Mouse (Mus musculus): ENCODE measurements around the gene C130050O18Rik. TPM values are rescaled to one million over a fixed set of nuclear protein-coding genes. Genes with fewer than 3 reads are reported as not detected.
A peak's percentile ranks its signal among the peaks of the same experiment; 100 is the strongest.
"Not testable (repeated sequence)": the region's sequence is repeated elsewhere in the genome, so short reads cannot be mapped to it uniquely, and the experiment has no call there.

C130050O18Rik gene
- total and polyA plus RNA-seq, 2 experiments from 2014 or later: 0.31 to 1.7 TPM

DNA sequence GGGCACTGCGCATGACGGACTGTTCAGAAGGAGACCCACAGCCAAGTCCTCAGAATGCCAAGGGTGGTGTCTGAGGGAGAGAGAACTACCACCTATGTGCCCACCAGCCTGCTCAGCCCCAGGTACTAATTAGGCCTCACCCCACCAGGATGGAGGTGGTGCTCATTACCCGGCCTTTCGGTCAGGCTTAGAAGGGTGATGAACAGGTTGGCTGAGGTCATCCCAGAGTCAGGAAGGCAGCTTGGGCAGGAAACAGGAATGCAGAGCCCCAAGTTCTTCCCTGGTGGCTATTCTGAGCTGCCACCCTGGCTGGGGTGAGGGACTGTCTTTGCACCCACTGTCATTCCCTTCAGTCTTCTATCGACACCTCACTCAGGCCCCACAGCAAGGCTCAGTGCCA lies 19.0 kb upstream of the C130050O18Rik start:
- 93% methylated on average over 5 of the region's 5 CpGs for WGBS

DNA sequence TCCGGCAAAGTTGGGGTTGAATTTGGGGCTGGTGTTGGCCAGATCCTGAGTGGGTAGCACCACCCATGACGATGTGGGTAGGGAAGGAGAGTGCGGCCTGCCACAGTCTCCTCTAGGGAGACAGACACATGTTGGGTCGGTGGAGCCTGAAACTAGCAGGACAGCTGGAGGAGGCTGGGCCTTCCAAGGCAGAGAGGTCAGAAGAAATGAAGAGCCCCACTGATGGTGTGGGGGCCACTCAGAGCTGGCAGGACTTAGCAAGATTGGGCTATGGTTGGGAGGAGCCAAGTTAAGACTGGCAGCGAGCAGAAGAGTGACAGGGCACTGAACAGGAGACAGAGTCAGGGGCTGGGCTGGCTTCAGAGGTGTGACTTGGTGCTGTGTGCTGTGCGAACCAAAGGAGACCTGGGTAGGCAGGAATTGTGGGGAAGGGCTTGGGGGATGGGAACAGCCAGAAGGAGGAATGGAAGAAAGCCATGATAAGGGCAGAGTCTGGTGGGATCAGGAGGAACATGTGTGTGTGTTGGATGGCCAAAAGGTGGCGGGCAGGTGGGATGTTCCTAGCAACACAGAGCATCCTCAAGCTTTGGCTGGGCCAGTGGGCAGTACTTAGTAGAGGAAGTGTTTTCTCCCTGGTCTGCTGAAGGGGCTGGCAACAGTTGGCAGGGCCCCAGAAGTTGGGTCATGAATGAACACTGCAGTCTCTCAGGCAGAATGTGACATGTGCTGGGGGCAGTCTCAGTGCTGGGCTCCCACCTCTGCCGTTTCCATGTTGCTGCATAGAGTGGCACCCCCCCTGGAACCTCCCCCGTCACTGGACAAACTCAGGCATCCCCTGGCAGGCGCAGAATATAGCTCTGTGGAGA lies 17.5 kb upstream of the C130050O18Rik start:
- TF ChIP-seq CTCF (IDR thresholded peaks at IDR 0.05; ENCODE audit: low read depth): no peak
- TF ChIP-seq EP300 (IDR thresholded peaks at IDR 0.05; ENCODE audit: low read depth): no peak
- no peak for DNase-seq (ENCODE audit: low spot score)
- peaks cover 79% of the 10 kb centered on the region for H3K4me1 ChIP-seq (ENCODE audit: control insufficient read depth, insufficient read depth)
- peaks cover 5% of the 10 kb centered on the region; the same call in 1 of the 2 replicates for H3K36me3 ChIP-seq (replicated peaks; ENCODE audit: control insufficient read depth, insufficient read depth, low read length)
- H3K9ac ChIP-seq (replicated peaks; ENCODE audit: low read depth, low read length): no peak overlapping the region; the same call in 1 of the 2 replicates
- peak overlapping the region; percentile 85 for H3K27ac ChIP-seq (ENCODE audit: low read depth)
- H3K27me3 ChIP-seq (ENCODE audit: control insufficient read depth, insufficient read depth, low read length): no peaks in the 10 kb centered on the region
- no peak overlapping the region for H3K4me3 ChIP-seq (ENCODE audit: low read depth, low read length)
- H3K4me2 ChIP-seq (ENCODE audit: low read depth, low read length): no peak overlapping the region
- no peaks in the 10 kb centered on the region for H3K9me3 ChIP-seq (replicated peaks; ENCODE audit: control insufficient read depth, low read length)
- WGBS: 69% methylated on average over 10 of the region's 10 CpGs
- ATAC-seq (ENCODE audit: insufficient read depth, low read depth): peak; percentile 7

More for the DNA sequence above, 19.0 kb upstream of the C130050O18Rik start:
- H3K36me3 ChIP-seq (replicated peaks; ENCODE audit: control insufficient read depth, insufficient read depth, low read length): no peaks in the 10 kb centered on the region
- no peak for TF ChIP-seq EP300 (IDR thresholded peaks at IDR 0.05; ENCODE audit: low read depth)
- no peak for TF ChIP-seq CTCF (IDR thresholded peaks at IDR 0.05; ENCODE audit: low read depth)
- H3K4me2 ChIP-seq (ENCODE audit: low read depth, low read length): no peak overlapping the region
- H3K4me3 ChIP-seq (ENCODE audit: low read depth, low read length): no peak overlapping the region
- no peak overlapping the region for H3K27ac ChIP-seq (ENCODE audit: low read depth)
- ATAC-seq (ENCODE audit: insufficient read depth, low read depth) (no peak), DNase-seq (ENCODE audit: low spot score) (no peak)
- no peak overlapping the region for H3K9ac ChIP-seq (replicated peaks; ENCODE audit: low read depth, low read length)
- no peaks in the 10 kb centered on the region for H3K27me3 ChIP-seq (ENCODE audit: control insufficient read depth, insufficient read depth, low read length)
- H3K9me3 ChIP-seq (replicated peaks; ENCODE audit: control insufficient read depth, low read length): no peaks in the 10 kb centered on the region
- H3K4me1 ChIP-seq (ENCODE audit: control insufficient read depth, insufficient read depth): peaks cover 85% of the 10 kb centered on the region

GRCm38 (mm10) chr5:139388195-139388570 lies 16.9 kb upstream of the C130050O18Rik start:
- Histone ChIP-seq H3K27ac (ENCODE audit: low read depth) (peak overlapping the region; percentile 85), H3K27me3 (ENCODE audit: control insufficient read depth, insufficient read depth, low read length) (no peaks in the 10 kb centered on the region), H3K4me3 (ENCODE audit: low read depth, low read length) (no peak overlapping the region), H3K4me1 (ENCODE audit: control insufficient read depth, insufficient read depth) (peaks cover 73% of the 10 kb centered on the region), H3K9me3 (replicated peaks; ENCODE audit: control insufficient read depth, low read length) (no peaks in the 10 kb centered on the region), H3K36me3 (replicated peaks; ENCODE audit: control insufficient read depth, insufficient read depth, low read length) (peaks cover 11% of the 10 kb centered on the region), H3K9ac (replicated peaks; ENCODE audit: low read depth, low read length) (no peak overlapping the region), H3K4me2 (ENCODE audit: low read depth, low read length) (no peak overlapping the region)
- TF ChIP-seq EP300 (IDR thresholded peaks at IDR 0.05; ENCODE audit: low read depth) (peak; percentile 82), CTCF (IDR thresholded peaks at IDR 0.05; ENCODE audit: low read depth) (no peak)
- DNase-seq (ENCODE audit: low spot score) (no peak), ATAC-seq (ENCODE audit: insufficient read depth, low read depth) (peak; percentile 11; the same call in 1 of the 2 replicates)
- WGBS: 62% methylated on average over 4 of the region's 4 CpGs

GRCm38 (mm10) chr5:139388694-139389675 lies 16.1 kb upstream of the C130050O18Rik start:
- 67% methylated on average over 17 of the region's 17 CpGs for WGBS
- Histone ChIP-seq H3K27me3 (ENCODE audit: control insufficient read depth, insufficient read depth, low read length) (no peaks in the 10 kb centered on the region), H3K4me1 (ENCODE audit: control insufficient read depth, insufficient read depth) (peaks cover 65% of the 10 kb centered on the region), H3K9me3 (replicated peaks; ENCODE audit: control insufficient read depth, low read length) (no peaks in the 10 kb centered on the region), H3K4me3 (ENCODE audit: low read depth, low read length) (no peak overlapping the region), H3K4me2 (ENCODE audit: low read depth, low read length) (no peak overlapping the region), H3K9ac (replicated peaks; ENCODE audit: low read depth, low read length) (peak overlapping the region; percentile 12; the same call in 1 of the 2 replicates), H3K27ac (ENCODE audit: low read depth) (peak overlapping the region; percentile 85), H3K36me3 (replicated peaks; ENCODE audit: control insufficient read depth, insufficient read depth, low read length) (peaks cover 19% of the 10 kb centered on the region)
- DNase-seq (ENCODE audit: low spot score) (no peak), ATAC-seq (ENCODE audit: insufficient read depth, low read depth) (no peak)
- TF ChIP-seq CTCF (IDR thresholded peaks at IDR 0.05; ENCODE audit: low read depth) (no peak), EP300 (IDR thresholded peaks at IDR 0.05; ENCODE audit: low read depth) (no peak)

DNA sequence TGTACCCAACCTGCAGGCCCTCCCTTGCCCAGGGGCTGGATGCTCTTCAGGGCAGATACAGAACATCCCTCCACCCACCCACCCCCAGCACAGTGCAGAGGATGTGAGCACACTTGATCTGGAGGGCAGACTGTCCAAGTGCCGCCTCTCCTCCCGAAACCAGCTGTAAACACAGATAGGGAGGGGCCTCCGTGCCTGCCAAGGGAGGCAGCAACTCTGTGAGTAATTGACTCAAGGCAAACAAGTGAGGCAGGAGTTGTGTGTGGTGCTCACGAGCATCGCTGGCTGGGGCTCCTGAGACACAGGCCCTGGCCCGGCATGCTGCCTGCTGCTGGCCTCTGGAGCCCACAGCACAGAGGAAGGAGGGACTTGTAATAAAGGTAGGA lies 15.4 kb upstream of the C130050O18Rik start:
- 21% methylated on average over 6 of the region's 6 CpGs for WGBS

GRCm38 (mm10) chr5:139390324-139391119 lies 14.6 kb upstream of the C130050O18Rik start:
- not testable (repeated sequence) for H3K4me3 ChIP-seq (ENCODE audit: low read depth, low read length); H3K4me2 ChIP-seq (ENCODE audit: low read depth, low read length); H3K27me3 ChIP-seq (ENCODE audit: control insufficient read depth, insufficient read depth, low read length); DNase-seq (ENCODE audit: low spot score); H3K9me3 ChIP-seq (replicated peaks; ENCODE audit: control insufficient read depth, low read length); ATAC-seq (ENCODE audit: insufficient read depth, low read depth)
- Histone ChIP-seq H3K27ac (ENCODE audit: low read depth) (peak overlapping the region; percentile 85), H3K9ac (replicated peaks; ENCODE audit: low read depth, low read length) (peak overlapping the region; percentile 20; the same call in 1 of the 2 replicates), H3K4me1 (ENCODE audit: control insufficient read depth, insufficient read depth) (peaks cover 50% of the 10 kb centered on the region), H3K36me3 (replicated peaks; ENCODE audit: control insufficient read depth, insufficient read depth, low read length) (peaks cover 25% of the 10 kb centered on the region)
- 57% methylated on average over 5 of the region's 5 CpGs for WGBS

More for the DNA sequence above, 15.4 kb upstream of the C130050O18Rik start:
- no peak for TF ChIP-seq CTCF (IDR thresholded peaks at IDR 0.05; ENCODE audit: low read depth)
- TF ChIP-seq EP300 (IDR thresholded peaks at IDR 0.05; ENCODE audit: low read depth): no peak
- DNase-seq (ENCODE audit: low spot score) (peak; percentile 42), ATAC-seq (ENCODE audit: insufficient read depth, low read depth) (peak; percentile 31; the same call in 1 of the 2 replicates)
- Histone ChIP-seq H3K9ac (replicated peaks; ENCODE audit: low read depth, low read length) (peak overlapping the region; percentile 12; the same call in 1 of the 2 replicates), H3K36me3 (replicated peaks; ENCODE audit: control insufficient read depth, insufficient read depth, low read length) (peaks cover 25% of the 10 kb centered on the region), H3K27me3 (ENCODE audit: control insufficient read depth, insufficient read depth, low read length) (no peaks in the 10 kb centered on the region), H3K4me1 (ENCODE audit: control insufficient read depth, insufficient read depth) (peaks cover 58% of the 10 kb centered on the region), H3K4me3 (ENCODE audit: low read depth, low read length) (no peak overlapping the region), H3K4me2 (ENCODE audit: low read depth, low read length) (no peak overlapping the region), H3K27ac (ENCODE audit: low read depth) (peak overlapping the region; percentile 85), H3K9me3 (replicated peaks; ENCODE audit: control insufficient read depth, low read length) (no peaks in the 10 kb centered on the region)

Data from heart, postnatal 0 days (tissue).